Mouse (Mus musculus): ENCODE measurements around the gene C1qtnf5. TPM values are rescaled to one million over a fixed set of nuclear protein-coding genes. Genes with fewer than 3 reads are reported as not detected.

C1qtnf5 gene
- polyA plus RNA-seq, 1 experiment from 2014 or later: 1.8 TPM

DNA sequence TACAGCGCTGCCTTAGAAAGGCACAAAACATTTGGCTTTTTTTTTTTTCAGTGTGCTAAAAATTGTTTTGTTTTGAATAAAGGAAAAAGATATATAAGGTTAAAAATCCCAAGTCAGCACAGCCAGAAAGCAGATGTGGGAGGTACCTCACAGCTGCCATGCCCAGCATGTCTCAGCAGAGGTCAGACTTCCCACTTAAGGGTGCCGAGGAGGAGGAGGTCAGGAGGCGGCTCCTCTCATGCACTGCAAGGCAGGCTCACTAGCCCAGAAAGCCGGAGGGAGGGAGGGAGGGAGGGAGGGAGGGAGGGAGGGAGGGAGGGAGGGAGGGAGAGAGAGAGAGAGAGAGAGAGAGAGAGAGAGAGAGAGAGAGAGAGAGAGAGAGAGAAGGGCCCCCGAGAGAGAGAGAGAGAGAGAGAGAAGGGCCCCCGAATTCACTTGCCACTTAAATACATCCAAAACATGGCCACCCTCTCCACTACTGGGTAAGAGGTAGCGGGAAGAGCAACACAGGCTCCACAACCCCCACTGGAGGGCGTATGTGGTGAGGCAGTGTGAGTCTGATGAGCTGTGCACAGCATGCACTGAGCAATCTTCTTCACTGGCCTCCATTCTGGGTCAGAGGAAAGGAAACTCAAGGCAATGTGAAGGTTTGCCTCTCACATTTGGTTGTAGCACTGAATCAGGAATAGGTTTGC lies 37.1 kb downstream of the C1qtnf5 start:
- peaks cover 33% of the 10 kb centered on the region for H3K36me3 ChIP-seq
- 27% methylated on average over 7 of the region's 8 CpGs for WGBS
- no peaks in the 10 kb centered on the region for H3K27me3 ChIP-seq
- no peak overlapping the region for H3K9ac ChIP-seq
- no peak overlapping the region for H3K4me3 ChIP-seq
- H3K27ac ChIP-seq: no peak overlapping the region
- ATAC-seq (ENCODE audit: low FRiP score): no peak
- H3K4me2 ChIP-seq (replicated peaks): no peak overlapping the region
- no peaks in the 10 kb centered on the region for H3K9me3 ChIP-seq (replicated peaks)
- H3K4me1 ChIP-seq: no peaks in the 10 kb centered on the region

DNA sequence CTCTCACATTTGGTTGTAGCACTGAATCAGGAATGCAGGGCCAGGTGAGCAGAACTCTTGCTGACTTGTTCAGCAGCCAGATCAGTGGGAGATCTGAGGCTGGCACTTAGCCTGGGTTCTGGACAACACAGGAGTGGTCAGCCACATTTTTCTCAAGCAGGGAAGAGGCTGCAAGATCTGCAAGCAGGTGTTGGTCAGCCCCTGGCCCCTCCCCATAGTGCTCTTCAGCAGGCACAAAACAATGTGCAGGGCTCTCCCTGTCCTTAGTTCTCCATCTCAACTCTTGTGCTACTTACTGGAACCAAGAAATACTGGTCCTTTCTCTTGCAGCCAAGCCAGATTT lies 37.6 kb downstream of the C1qtnf5 start:
- H3K4me3 ChIP-seq: no peak overlapping the region
- no peak overlapping the region for H3K9ac ChIP-seq
- no peak overlapping the region for H3K27ac ChIP-seq
- H3K4me1 ChIP-seq: no peaks in the 10 kb centered on the region
- no peak for ATAC-seq (ENCODE audit: low FRiP score)
- H3K27me3 ChIP-seq: no peaks in the 10 kb centered on the region
- no peak overlapping the region for H3K4me2 ChIP-seq (replicated peaks)
- H3K36me3 ChIP-seq: peaks cover 38% of the 10 kb centered on the region
- H3K9me3 ChIP-seq (replicated peaks): no peaks in the 10 kb centered on the region

DNA sequence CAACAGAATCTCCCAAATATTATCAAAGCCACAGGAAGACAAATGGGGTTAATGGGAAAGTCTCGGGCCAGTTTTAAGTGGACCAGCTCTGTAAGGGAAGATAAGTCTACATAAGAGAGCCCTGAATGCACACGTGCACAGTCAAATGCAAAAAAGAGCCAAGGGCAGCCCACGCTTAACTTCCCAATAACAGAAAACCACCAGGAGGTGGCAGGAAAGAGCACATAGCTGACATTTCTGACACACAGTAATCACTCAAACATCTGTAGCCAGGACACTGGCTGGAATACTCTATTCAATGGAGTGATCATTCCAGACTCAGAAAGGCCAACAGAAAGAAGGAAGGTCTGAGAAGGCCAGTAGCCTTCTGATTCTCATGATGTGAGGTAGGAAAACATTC lies 40.2 kb downstream of the C1qtnf5 start:
- Histone ChIP-seq H3K27ac (no peak overlapping the region), H3K4me2 (replicated peaks) (no peak overlapping the region), H3K36me3 (peaks cover 52% of the 10 kb centered on the region), H3K4me3 (no peak overlapping the region), H3K4me1 (no peaks in the 10 kb centered on the region), H3K9ac (no peak overlapping the region), H3K9me3 (replicated peaks) (no peaks in the 10 kb centered on the region), H3K27me3 (no peaks in the 10 kb centered on the region)
- no peak for ATAC-seq (ENCODE audit: low FRiP score)
- WGBS: 74% methylated on average over 3 of the region's 3 CpGs

Other genes with a start within 250 kb of the C1qtnf5 start
- not detected in 2 replicates for gene Thy1, start 63.9 kb upstream of the C1qtnf5 start, polyA plus RNA-seq (2016; fragmentation: Nextera tagmentation; extraction: Ambion mirVana)
- 11.5 and 14.2 TPM in 2 replicates for gene Usp2, start 40.2 kb upstream of the C1qtnf5 start, polyA plus RNA-seq (2016; fragmentation: Nextera tagmentation; extraction: Ambion mirVana)
- 0.14 and 0.30 TPM in 2 replicates for gene Mfrp, start 5.5 kb upstream of the C1qtnf5 start, polyA plus RNA-seq (2016; fragmentation: Nextera tagmentation; extraction: Ambion mirVana)
- gene Gm49380, start 6.3 kb downstream of the C1qtnf5 start, polyA plus RNA-seq (2016; fragmentation: Nextera tagmentation; extraction: Ambion mirVana): 0.26 and 0.30 TPM in 2 replicates
- gene Rnf26, start 6.3 kb downstream of the C1qtnf5 start, polyA plus RNA-seq (2016; fragmentation: Nextera tagmentation; extraction: Ambion mirVana): 57.1 and 61.4 TPM in 2 replicates
- 14.5 and 15.4 TPM in 2 replicates for gene Mcam, start 27.2 kb downstream of the C1qtnf5 start, polyA plus RNA-seq (2016; fragmentation: Nextera tagmentation; extraction: Ambion mirVana)
- 26.2 and 30.5 TPM in 2 replicates for gene Cbl, start 126.8 kb downstream of the C1qtnf5 start, polyA plus RNA-seq (2016; fragmentation: Nextera tagmentation; extraction: Ambion mirVana)
- not detected in 2 replicates for gene Ccdc153, start 133.4 kb downstream of the C1qtnf5 start, polyA plus RNA-seq (2016; fragmentation: Nextera tagmentation; extraction: Ambion mirVana)
- gene Pdzd3, start 144.2 kb downstream of the C1qtnf5 start, polyA plus RNA-seq (2016; fragmentation: Nextera tagmentation; extraction: Ambion mirVana): 0.15 TPM in 1 of 2 replicates, not detected in the other
- 5.1 and 5.6 TPM in 2 replicates for gene Nlrx1, start 161.4 kb downstream of the C1qtnf5 start, polyA plus RNA-seq (2016; fragmentation: Nextera tagmentation; extraction: Ambion mirVana)
- gene Abcg4, start 181.4 kb downstream of the C1qtnf5 start, polyA plus RNA-seq (2016; fragmentation: Nextera tagmentation; extraction: Ambion mirVana): 12.9 and 13.5 TPM in 2 replicates
- gene Hinfp, start 198.4 kb downstream of the C1qtnf5 start, polyA plus RNA-seq (2016; fragmentation: Nextera tagmentation; extraction: Ambion mirVana): 28.9 and 32.5 TPM in 2 replicates
- gene C2cd2l, start 213.0 kb downstream of the C1qtnf5 start, polyA plus RNA-seq (2016; fragmentation: Nextera tagmentation; extraction: Ambion mirVana): 20.2 and 22.2 TPM in 2 replicates
- 37.3 and 41.3 TPM in 2 replicates for gene Dpagt1, start 218.8 kb downstream of the C1qtnf5 start, polyA plus RNA-seq (2016; fragmentation: Nextera tagmentation; extraction: Ambion mirVana)
- gene H2afx, start 227.4 kb downstream of the C1qtnf5 start, polyA plus RNA-seq (2016; fragmentation: Nextera tagmentation; extraction: Ambion mirVana): 273 and 290 TPM in 2 replicates
- gene Hmbs, start 237.0 kb downstream of the C1qtnf5 start, polyA plus RNA-seq (2016; fragmentation: Nextera tagmentation; extraction: Ambion mirVana): 99.4 and 103 TPM in 2 replicates